Mouse (Mus musculus) cerebellum, adult 2 months (tissue): ENCODE measurements around the gene Atg4b.

Experiments
- CTCF ChIP-seq: fragments of 200-500 bp; IDR thresholded peaks from 2 replicates; pipeline ENCODE4 v1.5.1; 2011; ENCODE audit warnings: low read depth, mild to moderate bottlenecking, control low read depth, low read length, moderate library complexity, borderline replicate concordance; ENCODE audit not compliant: insufficient read depth
- POLR2A ChIP-seq: fragments of 200-500 bp; IDR thresholded peaks from 2 replicates; pipeline ENCODE4 v1.6.1; 2011; ENCODE audit warnings: low read length, control low read depth, borderline replicate concordance; ENCODE audit not compliant: insufficient read depth

GRCm38 (mm10) chr1:93835211-93835610, 83.9 kb downstream of the Atg4b start:
- no peak for TF ChIP-seq POLR2A
- TF ChIP-seq CTCF, result no peak
